Mouse (Mus musculus) CH12.LX (cell line): ENCODE data around the gene Nkx2-3. TPM values are rescaled to one million over a fixed set of nuclear protein-coding genes. Genes with fewer than 3 reads are reported as not detected.

Source experiments
- DNase-seq: peaks from one replicate; pipeline ENCODE4 v3.0.0-alpha.2; 2013; ENCODE audit errors: extremely low read depth
- H3K27ac ChIP-seq: 2 replicates; pipeline ENCODE4 v1.5.1; 2012; ENCODE audit warnings: low read depth, mild to moderate bottlenecking, control low read depth, moderate library complexity; ENCODE audit not compliant: insufficient read depth
- H3K27me3 ChIP-seq: replicated peaks from 2 replicates; pipeline ENCODE3; 2012; ENCODE audit warnings: inconsistent platforms
- H3K36me3 ChIP-seq, 2 experiments: replicated peaks in 1 of 2; 2 replicates each; pipeline versions ENCODE3 to v1.6.1; 2012; ENCODE audit warnings: inconsistent platforms in 1 of 2, low read length in 1 of 2, mild to moderate bottlenecking in 1 of 2, mixed read lengths in 1 of 2, moderate library complexity in 1 of 2; ENCODE audit not compliant: control insufficient read depth in 1 of 2, insufficient read depth in 1 of 2
- H3K4me1 ChIP-seq, 2 experiments: 2 replicates each; pipeline ENCODE4 v1.6.1; 2012; ENCODE audit warnings: inconsistent platforms in 1 of 2, moderate library complexity in 1 of 2; ENCODE audit not compliant: insufficient read depth in 2 of 2, control insufficient read depth in 1 of 2
- H3K4me2 ChIP-seq: 2 replicates; pipeline ENCODE4 v1.6.1; 2012; ENCODE audit warnings: low read depth, mild to moderate bottlenecking, control low read depth; ENCODE audit not compliant: poor library complexity, insufficient read depth, severe bottlenecking
- H3K4me3 ChIP-seq, 3 experiments: fragments of 150-350 bp in 1 of 3; sonication (generic) in 1 of 3; replicated peaks in 1 of 3; 2 replicates each; pipeline versions ENCODE3 to v1.5.1; 2011 to 2012; ENCODE audit warnings: low read depth in 2 of 3, low read length in 2 of 3, mild to moderate bottlenecking in 2 of 3, moderate library complexity in 2 of 3, control low read depth in 1 of 3, improper control_type of control experiment in 1 of 3, inconsistent platforms in 1 of 3, mixed read lengths in 1 of 3; ENCODE audit not compliant: poor library complexity in 1 of 3
- H3K79me2 ChIP-seq: replicated peaks from 2 replicates; pipeline ENCODE4 v1.6.1; 2012; ENCODE audit warnings: mild to moderate bottlenecking, moderate library complexity; ENCODE audit not compliant: control insufficient read depth, poor library complexity, insufficient read depth, severe bottlenecking; ENCODE audit errors: extremely low read depth
- H3K9ac ChIP-seq: 2 replicates; pipeline ENCODE4 v1.6.1; 2012; ENCODE audit warnings: low read depth, mild to moderate bottlenecking, control low read depth, moderate library complexity; ENCODE audit not compliant: insufficient read depth
- H3K9me3 ChIP-seq: replicated peaks from 2 replicates; pipeline ENCODE3; 2012; ENCODE audit warnings: low read length, inconsistent platforms, mixed read lengths
- CHD1 ChIP-seq: IDR thresholded peaks from 2 replicates; pipeline ENCODE4 v1.6.1; 2012; ENCODE audit warnings: low read depth, low read length, improper control_type of control experiment, inconsistent platforms
- ELF1 ChIP-seq: IDR thresholded peaks from 2 replicates; pipeline ENCODE4 v1.6.1; 2014; ENCODE audit warnings: low read depth, mild to moderate bottlenecking, inconsistent platforms, low read length, improper control_type of control experiment
- EP300 ChIP-seq: IDR thresholded peaks from 2 replicates; pipeline ENCODE4 v1.6.1; 2011; ENCODE audit warnings: low read length, improper control_type of control experiment
- GABPA ChIP-seq: IDR thresholded peaks from 2 replicates; pipeline ENCODE4 v1.6.1; 2012; ENCODE audit warnings: low read depth, low read length, improper control_type of control experiment, inconsistent platforms; ENCODE audit not compliant: insufficient replicate concordance
- IRF4 ChIP-seq: IDR thresholded peaks from 2 replicates; pipeline ENCODE4 v1.6.1; 2014; ENCODE audit warnings: low read depth, mild to moderate bottlenecking, inconsistent platforms, low read length, improper control_type of control experiment
- JUN ChIP-seq: IDR thresholded peaks from 2 replicates; pipeline ENCODE4 v1.6.1; 2011; ENCODE audit warnings: low read depth, mild to moderate bottlenecking, low read length, improper control_type of control experiment, moderate library complexity; ENCODE audit not compliant: insufficient read depth
- MYC ChIP-seq: IDR thresholded peaks from 2 replicates; pipeline ENCODE4 v1.6.1; 2011; ENCODE audit warnings: low read depth, mild to moderate bottlenecking, improper control_type of control experiment, low read length
- NRF1 ChIP-seq: IDR thresholded peaks from 2 replicates; pipeline ENCODE4 v1.6.1; 2014; ENCODE audit warnings: low read depth, mild to moderate bottlenecking, inconsistent platforms, low read length, improper control_type of control experiment, moderate library complexity
- PAX5 ChIP-seq: IDR thresholded peaks from 2 replicates; pipeline ENCODE4 v1.6.1; 2012; ENCODE audit warnings: low read length, inconsistent platforms, mixed read lengths
- RAD21 ChIP-seq: IDR thresholded peaks from 2 replicates; pipeline ENCODE4 v1.6.1; 2011; ENCODE audit warnings: low read depth, mild to moderate bottlenecking, low read length, improper control_type of control experiment, moderate library complexity
- SIN3A ChIP-seq: IDR thresholded peaks from 2 replicates; pipeline ENCODE4 v1.6.1; 2012; ENCODE audit warnings: low read length, improper control_type of control experiment, inconsistent platforms
- SMC3 ChIP-seq: IDR thresholded peaks from 2 replicates; pipeline ENCODE4 v1.6.1; 2011; ENCODE audit warnings: low read depth, low read length, improper control_type of control experiment
- TBP ChIP-seq: conservative IDR thresholded peaks from 2 replicates; pipeline ENCODE4 v1.6.1; 2011; ENCODE audit warnings: low read depth, low read length, improper control_type of control experiment
- UBTF ChIP-seq: IDR thresholded peaks from 2 replicates; pipeline ENCODE4 v1.6.1; 2012; ENCODE audit warnings: low read depth, mild to moderate bottlenecking, inconsistent platforms, low read length, improper control_type of control experiment, moderate library complexity
- ZC3H11A ChIP-seq: IDR thresholded peaks from 2 replicates; pipeline ENCODE4 v1.6.1; 2012; ENCODE audit warnings: low read depth, mild to moderate bottlenecking, inconsistent platforms, low read length, improper control_type of control experiment
- ZNF384 ChIP-seq: IDR thresholded peaks from 2 replicates; pipeline ENCODE4 v1.6.1; 2012; ENCODE audit warnings: low read depth, low read length, improper control_type of control experiment, inconsistent platforms
- dilution Hi-C: fragments of 300-500 bp; cut with MboI; formaldehyde crosslinking; loops from 2 replicates; pipeline ENCODE4 v1.14.3; 2020; ENCODE audit warnings: low sequenced_read_pairs; ENCODE audit not compliant: extremely low pct_unique_long_range_greater_than_20kb, extremely low pct_ligation_motif_present
- in situ Hi-C: fragments of 300-500 bp; cut with MboI; formaldehyde crosslinking; loops from 3 replicates; pipeline ENCODE4 v1.14.3; 2019; ENCODE audit warnings: low sequenced_read_pairs, low pct_ligation_motif_present, low pct_unique_long_range_greater_than_20kb, mixed read lengths
- polyA plus RNA-seq: library from polyadenylated mRNA; unstranded; fragments of >175 nt; gene quantifications from 2 replicates; pipeline ENCODE4 v1.2.1, GENCODE M21; 2012; ENCODE audit warnings: low read depth; ENCODE audit not compliant: insufficient read length
- total RNA-seq, 2 experiments: library from RNA; depleted of rRNA; stranded (reverse); fragments of 300-350 nt in 1 of 2; fragments of >200 nt in 1 of 2; gene quantifications; 2 replicates each; pipeline ENCODE4 v1.2.3; 2012 to 2014

Gene Nkx2-3
- total and polyA plus RNA-seq, 3 experiments, result not detected

- Histone ChIP-seq H3K27ac (no peak overlapping the region), H3K9ac (no peak overlapping the region), H3K4me1 (peaks cover 0 to 18% of the 10 kb centered on the region in 2 experiments; a peak in 3 of 4 replicates), H3K27me3 (peaks cover 9% of the 10 kb centered on the region), H3K4me2 (no peak overlapping the region), H3K9me3 (peaks cover 19% of the 10 kb centered on the region), H3K4me3 (no peak overlapping the region), H3K36me3 (no peaks in the 10 kb centered on the region), H3K79me2 (no peaks in the 10 kb centered on the region)
- TF ChIP-seq ZC3H11A, result no peak
- no peak for TF ChIP-seq ELF1
- TF ChIP-seq PAX5, result no peak
- TF ChIP-seq EP300, result no peak
- no peak for TF ChIP-seq UBTF
- no peak for TF ChIP-seq SMC3
- TF ChIP-seq NRF1, result no peak
- in situ Hi-C loops, result no loop called here
- no peak for DNase-seq
- dilution Hi-C loops, result no loop called here
Observed at GRCm38 (mm10) chr19:43610341-43610848, 1.7 kb upstream of the Nkx2-3 start.

GRCm38 (mm10) chr19:43611110-43611509 is 1.0 kb upstream of the Nkx2-3 start:
- dilution Hi-C loops, result no loop called here
- Histone ChIP-seq H3K36me3 (no peaks in the 10 kb centered on the region), H3K4me2 (no peak overlapping the region), H3K9me3 (peaks cover 21% of the 10 kb centered on the region), H3K27ac (no peak overlapping the region), H3K27me3 (peaks cover 15% of the 10 kb centered on the region), H3K9ac (no peak overlapping the region), H3K4me1 (peaks cover 0 to 10% of the 10 kb centered on the region in 2 experiments; a peak in 2 of 4 replicates), H3K79me2 (no peaks in the 10 kb centered on the region), H3K4me3 (no peak overlapping the region)
- TF ChIP-seq IRF4, result no peak
- no peak for TF ChIP-seq ZNF384
- TF ChIP-seq ZC3H11A, result no peak
- TF ChIP-seq MYC, result no peak
- no peak for TF ChIP-seq JUN
- no peak for TF ChIP-seq SIN3A
- TF ChIP-seq TBP, result no peak
- no peak for DNase-seq
- in situ Hi-C loops, result no loop called here

- dilution Hi-C loops (no loop called here), in situ Hi-C loops (no loop called here)
- Histone ChIP-seq H3K4me3 (no peak overlapping the region), H3K4me2 (no peak overlapping the region), H3K4me1 (peaks cover 0 to 6% of the 10 kb centered on the region in 2 experiments; a peak in 2 of 4 replicates), H3K27ac (no peak overlapping the region), H3K79me2 (no peaks in the 10 kb centered on the region), H3K9me3 (peaks cover 21% of the 10 kb centered on the region), H3K27me3 (peaks cover 20% of the 10 kb centered on the region), H3K9ac (no peak overlapping the region), H3K36me3 (no peaks in the 10 kb centered on the region)
- TF ChIP-seq CHD1 (no peak), GABPA (no peak), MYC (no peak), RAD21 (no peak)
- no peak for DNase-seq
Observed at GRCm38 (mm10) chr19:43611561-43611960, 564 bp upstream of the Nkx2-3 start.
